Comparison of ENCODE assay signal across 8 mouse cellular contexts in genomic region chr1:151705723-151706396, GRCm38 (mm10). TPM values are rescaled to one million over a fixed set of nuclear protein-coding genes. Genes with fewer than 3 reads are reported as not detected.
DNase-seq lines count a peak whose midpoint lies in the region; ATAC-seq and TF ChIP-seq lines count a peak whose summit lies in the region.

No protein-coding gene starts in this region.

- peak; percentile 86 for DNase-seq in CD4-positive, CD25-positive, alpha-beta regulatory T cell, adult 2 months (ENCODE audit: low read depth, low spot score)
- peak; percentile 82 for DNase-seq in brain, adult 2 months (ENCODE audit: low read depth, low spot score)
- DNase-seq in heart, embryonic 10.5 days (ENCODE audit: low spot score): peak; percentile 84
- DNase-seq in kidney, adult 9 months: peak; percentile 91
- DNase-seq in monocyte, adult 2 months (ENCODE audit: low read depth in 1 of 2, low spot score in 2 of 2): peak; percentile 38 to 60
- peak; percentile 66 to 79 for DNase-seq in spleen, postnatal 36 days (ENCODE audit: low spot score in 2 of 2)

- H3K9me3 ChIP-seq in heart, embryonic 10.5 days: no peaks in the 10 kb centered on the region
- H3K9me3 ChIP-seq in limb, embryonic 13.5 days: no peaks in the 10 kb centered on the region

- TF ChIP-seq POLR2A in embryonic fibroblast, embryonic 13.5 days (IDR thresholded peaks at IDR 0.05; ENCODE audit: low read depth, low read length): no peak

- no peak overlapping the region for H3K9ac ChIP-seq in limb, embryonic 13.5 days

- no peak overlapping the region for H3K27ac ChIP-seq in embryonic fibroblast, embryonic 13.5 days (ENCODE audit: insufficient read depth, low read length)
- no peak overlapping the region; the same call in 1 of the 2 replicates for H3K27ac ChIP-seq in heart, embryonic 10.5 days
- no peak overlapping the region for H3K27ac ChIP-seq in limb, embryonic 13.5 days

- no peaks in the 10 kb centered on the region for H3K36me3 ChIP-seq in heart, embryonic 10.5 days
- no peaks in the 10 kb centered on the region for H3K36me3 ChIP-seq in limb, embryonic 13.5 days

- whole genome bisulfite sequencing in heart, embryonic 10.5 days: 26% methylated on average over 11 of the region's 11 CpGs
- WGBS in limb, embryonic 13.5 days: 36% methylated on average over 11 of the region's 11 CpGs

- peak; percentile 77 for ATAC-seq in limb, embryonic 13.5 days (ENCODE audit: low FRiP score, low read depth)

- TF ChIP-seq CTCF in embryonic fibroblast, embryonic 13.5 days (IDR thresholded peaks at IDR 0.05; ENCODE audit: borderline replicate concordance, insufficient read depth, low read length): peak; percentile 56; the same call in 1 of the 2 replicates

- no peak overlapping the region for H3K4me2 ChIP-seq in limb, embryonic 13.5 days (replicated peaks)

- 0 out of 2 replicates have a peak, but pooled peaks cover 3% of the 10 kb centered on the region for H3K4me1 ChIP-seq in embryonic fibroblast, embryonic 13.5 days (ENCODE audit: control insufficient read depth, insufficient read depth, low read length)
- peaks cover 21% of the 10 kb centered on the region for H3K4me1 ChIP-seq in heart, embryonic 10.5 days
- peaks cover 24% of the 10 kb centered on the region for H3K4me1 ChIP-seq in limb, embryonic 13.5 days

- 0 out of 2 replicates have a peak, but pooled peaks cover 5% of the 10 kb centered on the region for H3K27me3 ChIP-seq in heart, embryonic 10.5 days (ENCODE audit: insufficient read depth, poor library complexity, severe bottlenecking)
- H3K27me3 ChIP-seq in limb, embryonic 13.5 days: 0 out of 2 replicates have a peak, but pooled peaks cover 3% of the 10 kb centered on the region

- no peak overlapping the region for H3K4me3 ChIP-seq in embryonic fibroblast, embryonic 13.5 days (ENCODE audit: insufficient read depth, low read length)
- no peak overlapping the region for H3K4me3 ChIP-seq in heart, embryonic 10.5 days
- no peak overlapping the region for H3K4me3 ChIP-seq in limb, embryonic 13.5 days

RNA-seq across cellular contexts. Expression of gene Edem3, which starts 49.3 kb away (rescaled TPM):
- 40.1 and 42.0 TPM in 2 replicates for polyA plus RNA-seq in embryonic fibroblast, embryonic 13.5 days (2011; ENCODE audit: insufficient read length, low read depth, missing spikeins)
- 15.0 and 20.3 TPM in 2 replicates for polyA plus RNA-seq in heart, embryonic 10.5 days (2016; fragmentation: Nextera tagmentation; extraction: Ambion mirVana)
- 17.3 and 19.6 TPM in 2 replicates for polyA plus RNA-seq in limb, embryonic 13.5 days (2015; fragmentation: Nextera tagmentation; extraction: Ambion mirVana)
